Mouse (Mus musculus) spleen, adult 2 months (tissue): ENCODE measurements around the gene Rbms3. TPM values are rescaled to one million over a fixed set of nuclear protein-coding genes. Genes with fewer than 3 reads are reported as not detected.

Source experiments
- DNase-seq, 2 experiments: peaks; one replicate each; pipeline versions ENCODE4 v3.0.0 to v3.0.0-alpha.2; 2012 to 2021; ENCODE audit warnings: low spot score in 2 of 2, low read depth in 1 of 2
- H3K27ac ChIP-seq: fragments of 200-500 bp; 2 replicates; pipeline ENCODE4 v1.5.1; 2012; ENCODE audit warnings: low read length, inconsistent platforms; ENCODE audit not compliant: insufficient read depth
- H3K27me3 ChIP-seq: fragments of 200-500 bp; 2 replicates; pipeline ENCODE4 v1.6.1; 2012; ENCODE audit warnings: mild to moderate bottlenecking, moderate library complexity, low read length, inconsistent platforms; ENCODE audit not compliant: control insufficient read depth, insufficient read depth
- H3K36me3 ChIP-seq: fragments of 200-500 bp; 2 replicates; pipeline ENCODE4 v1.6.1; 2012; ENCODE audit warnings: mild to moderate bottlenecking, low read length, inconsistent platforms; ENCODE audit not compliant: control insufficient read depth, insufficient read depth
- H3K4me1 ChIP-seq: fragments of 200-500 bp; 2 replicates; pipeline ENCODE4 v1.6.1; 2011; ENCODE audit warnings: inconsistent platforms; ENCODE audit not compliant: control insufficient read depth, insufficient read depth, insufficient read length
- H3K4me3 ChIP-seq: fragments of 200-500 bp; 2 replicates; pipeline ENCODE4 v1.5.1; 2011; ENCODE audit warnings: mild to moderate bottlenecking, inconsistent platforms; ENCODE audit not compliant: insufficient read depth, insufficient read length; ENCODE audit errors: extremely low read depth
- CTCF ChIP-seq: fragments of 200-500 bp; IDR thresholded peaks from 2 replicates; pipeline ENCODE4 v1.5.1; 2011; ENCODE audit warnings: mild to moderate bottlenecking, inconsistent platforms; ENCODE audit not compliant: insufficient read depth, insufficient read length, insufficient replicate concordance; ENCODE audit errors: extremely low read depth
- POLR2A ChIP-seq: fragments of 200-500 bp; IDR thresholded peaks from 2 replicates; pipeline ENCODE4 v1.6.1; 2011; ENCODE audit warnings: low read depth, low read length, inconsistent platforms
- WGBS: fragments of 180-500 bp; shearing (Covaris S2); methylation state at CpG from one replicate; pipeline ENCODE4 v1.1.7; 2018; 5-methylcytosine and 5-hydroxymethylcytosine counted together
- polyA plus RNA-seq: library from polyadenylated mRNA; depleted of rRNA; stranded (reverse); fragments of >200 nt; gene quantifications from 2 replicates; pipeline ENCODE4 v1.2.3, GENCODE M21; 2012

Rbms3 gene
- polyA plus RNA-seq, 1 experiment = 6.8 TPM

DNA sequence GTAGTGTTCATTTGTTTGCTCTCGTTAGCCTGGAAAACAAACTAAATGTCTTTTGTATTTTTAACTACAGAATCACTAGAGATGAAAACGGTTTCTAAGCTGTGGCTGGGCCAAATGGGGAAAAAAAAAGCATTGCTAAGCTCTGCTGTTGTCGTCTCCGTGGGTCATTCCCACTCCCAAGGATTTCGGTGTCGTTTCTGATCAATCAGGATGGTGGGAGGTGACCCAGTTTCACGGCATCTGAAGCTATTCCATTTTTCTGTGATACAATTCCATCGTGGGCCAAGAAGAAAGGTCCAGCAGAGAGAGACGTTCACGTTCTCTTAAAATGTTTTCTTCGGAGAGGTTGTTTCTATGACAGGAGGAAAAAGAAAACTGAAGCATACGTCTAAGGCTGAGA lies 354.9 kb downstream of the Rbms3 start:
- WGBS = 81% methylated on average over 12 of the region's 12 CpGs
- Histone ChIP-seq H3K27ac (no peak overlapping the region), H3K36me3 (no peaks in the 10 kb centered on the region), H3K27me3 (no peaks in the 10 kb centered on the region), H3K4me3 (no peak overlapping the region), H3K4me1 (no peaks in the 10 kb centered on the region)
- no peak for DNase-seq
- TF ChIP-seq POLR2A = no peak
- TF ChIP-seq CTCF = no peak

DNA sequence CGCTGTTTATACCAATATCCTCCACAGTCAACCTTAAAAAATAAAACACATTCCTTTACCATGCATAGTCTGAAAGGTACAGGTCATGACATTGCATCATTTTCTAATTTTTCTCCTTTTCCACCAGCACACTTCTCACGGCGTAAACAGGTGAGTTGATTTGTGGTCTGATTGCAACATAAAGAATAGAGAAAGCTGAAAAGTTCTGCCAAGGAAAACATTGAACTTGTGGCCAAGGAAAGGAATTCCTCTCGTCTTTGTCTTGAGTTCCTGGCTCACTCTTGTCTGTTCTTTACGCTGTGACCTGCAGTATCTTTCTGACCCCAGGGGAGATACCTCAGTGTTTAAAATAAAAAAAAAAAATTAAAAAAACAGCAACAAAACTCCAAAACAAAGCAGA lies 370.1 kb downstream of the Rbms3 start:
- no peaks in the 10 kb centered on the region for H3K27me3 ChIP-seq
- WGBS = 88% methylated on average over 5 of the region's 5 CpGs
- no peaks in the 10 kb centered on the region for H3K36me3 ChIP-seq
- H3K4me1 ChIP-seq = no peaks in the 10 kb centered on the region
- no peak overlapping the region for H3K4me3 ChIP-seq
- TF ChIP-seq CTCF = no peak
- TF ChIP-seq POLR2A = no peak
- no peak overlapping the region for H3K27ac ChIP-seq
- no peak for DNase-seq

DNA sequence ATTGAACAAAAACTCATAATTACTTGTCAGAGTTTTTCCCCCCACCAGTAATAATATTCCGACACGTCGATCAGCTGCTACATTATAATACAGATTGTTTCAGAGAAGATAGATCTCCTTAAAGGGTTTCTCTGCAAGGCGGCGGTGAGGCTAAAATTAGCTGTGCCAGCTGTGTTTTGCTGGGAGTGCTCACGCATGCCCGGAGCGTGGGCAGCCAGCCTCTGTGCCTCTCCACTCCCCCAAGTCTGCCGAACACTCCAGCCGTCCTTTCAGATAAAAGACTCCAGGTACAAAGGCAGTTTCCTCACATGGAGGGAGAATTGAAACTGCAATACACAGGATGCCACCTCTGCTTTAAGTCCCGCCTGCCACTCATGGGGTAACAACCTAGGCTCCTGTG lies 376.4 kb downstream of the Rbms3 start:
- no peak for DNase-seq
- no peaks in the 10 kb centered on the region for H3K36me3 ChIP-seq
- no peaks in the 10 kb centered on the region; the same call in 1 of the 2 replicates for H3K4me1 ChIP-seq
- WGBS = 48% methylated on average over 11 of the region's 11 CpGs
- no peak overlapping the region for H3K27ac ChIP-seq
- H3K4me3 ChIP-seq = no peak overlapping the region
- H3K27me3 ChIP-seq = no peaks in the 10 kb centered on the region; the same call in 1 of the 2 replicates
- no peak for TF ChIP-seq POLR2A
- no peak for TF ChIP-seq CTCF

DNA sequence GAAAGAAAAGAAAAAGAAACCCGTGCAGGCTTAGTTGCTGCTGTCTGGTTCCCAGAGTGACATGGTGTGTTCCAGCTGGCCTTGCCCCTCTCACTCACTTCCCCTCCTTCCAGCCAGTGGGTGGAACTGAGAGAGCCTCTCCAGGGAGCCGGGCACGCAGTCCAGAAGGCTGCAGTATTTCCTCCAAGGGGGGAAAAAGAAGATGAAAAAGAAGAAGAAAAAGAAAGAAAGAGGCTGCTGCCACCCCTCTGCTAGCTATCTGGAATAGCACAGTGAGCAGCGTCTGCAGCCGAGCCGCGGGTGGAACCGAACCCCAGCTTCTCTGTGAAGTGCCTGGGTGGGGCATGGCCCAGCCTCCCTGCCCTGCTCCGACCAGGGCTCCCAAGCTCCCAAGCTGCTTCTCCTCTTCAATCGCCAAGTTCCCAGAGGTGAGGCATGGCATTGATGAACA lies 377.3 kb downstream of the Rbms3 start:
- WGBS = 3% methylated on average over 10 of the region's 10 CpGs
- H3K27ac ChIP-seq = no peak overlapping the region
- TF ChIP-seq POLR2A (no peak), CTCF (no peak)
- H3K4me3 ChIP-seq = peak overlapping the region; percentile 2; the same call in 1 of the 2 replicates
- no peaks in the 10 kb centered on the region; the same call in 1 of the 2 replicates for H3K4me1 ChIP-seq
- no peak for DNase-seq
- no peaks in the 10 kb centered on the region; the same call in 1 of the 2 replicates for H3K27me3 ChIP-seq
- H3K36me3 ChIP-seq = no peaks in the 10 kb centered on the region

DNA sequence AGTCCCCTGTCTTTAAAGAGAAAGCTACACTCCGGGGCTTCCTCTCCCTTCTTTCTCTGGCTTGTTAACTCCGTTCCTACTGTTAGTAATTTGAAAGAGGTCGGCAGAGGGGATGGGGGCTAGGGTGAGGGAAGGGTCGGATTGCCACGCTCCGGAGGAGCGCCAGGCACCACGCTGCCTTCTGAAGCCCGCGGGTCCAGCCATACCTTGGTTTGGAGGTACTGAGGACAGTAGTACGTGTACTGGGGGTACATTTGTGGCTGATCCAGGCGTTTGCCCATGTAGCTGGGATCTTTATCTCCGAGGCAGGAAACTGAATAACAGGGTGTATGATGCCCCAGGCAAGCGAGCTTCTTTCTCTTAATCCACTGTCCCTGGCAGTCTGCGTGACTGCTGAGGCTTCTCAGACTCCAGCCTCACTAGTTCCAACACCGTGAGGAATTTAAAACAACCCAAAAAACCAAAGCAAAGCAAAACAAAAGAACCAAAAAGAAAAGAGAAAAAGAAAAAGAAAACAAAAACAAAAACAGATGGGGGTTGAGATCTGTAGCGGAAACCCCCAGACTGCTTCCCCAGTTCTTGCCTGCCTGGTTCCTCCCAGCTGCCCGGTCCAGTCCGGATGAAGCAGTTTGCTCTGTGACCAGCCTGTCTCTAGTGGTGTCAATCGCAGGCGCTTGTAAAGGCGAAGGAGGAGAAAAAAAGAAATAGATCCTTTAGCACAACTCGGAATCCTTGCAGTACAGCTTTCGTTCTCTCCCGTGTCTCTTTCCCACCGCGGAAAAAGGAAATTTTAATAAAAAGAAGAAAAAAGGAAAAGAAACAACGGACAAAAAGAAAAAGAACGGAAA lies 378.0 kb downstream of the Rbms3 start:
- Histone ChIP-seq H3K27me3 (no peaks in the 10 kb centered on the region; the same call in 1 of the 2 replicates), H3K27ac (peak overlapping the region; percentile 57; the same call in 1 of the 2 replicates), H3K36me3 (no peaks in the 10 kb centered on the region), H3K4me1 (no peaks in the 10 kb centered on the region; the same call in 1 of the 2 replicates), H3K4me3 (peak overlapping the region; percentile 38; the same call in 1 of the 2 replicates)
- no peak for DNase-seq
- 2% methylated on average over 29 of the region's 29 CpGs for WGBS
- TF ChIP-seq CTCF (no peak), POLR2A (no peak)

DNA sequence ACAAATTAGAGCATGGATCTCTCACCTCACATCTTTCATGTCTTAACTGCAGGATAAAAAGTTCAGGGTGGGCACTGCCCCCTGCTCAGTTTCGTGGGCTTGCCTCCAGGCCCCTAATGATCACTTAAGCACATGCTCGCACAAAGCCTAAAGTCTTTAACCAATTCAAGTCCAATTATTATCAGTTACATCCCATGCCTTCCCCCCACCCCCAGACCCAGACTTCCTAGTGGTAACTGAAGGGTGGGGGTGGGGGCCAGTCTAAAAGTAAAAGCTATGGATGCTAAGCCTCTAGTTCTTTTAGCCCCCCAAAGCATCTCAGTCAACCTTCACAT lies 378.9 kb downstream of the Rbms3 start:
- TF ChIP-seq POLR2A (no peak), CTCF (no peak)
- Histone ChIP-seq H3K36me3 (no peaks in the 10 kb centered on the region), H3K4me3 (no peak overlapping the region), H3K4me1 (no peaks in the 10 kb centered on the region; the same call in 1 of the 2 replicates), H3K27me3 (no peaks in the 10 kb centered on the region; the same call in 1 of the 2 replicates), H3K27ac (no peak overlapping the region)
- WGBS = 85% methylated on average over 2 of the region's 2 CpGs
- DNase-seq = no peak
